Mouse (Mus musculus): ENCODE results near the gene Arhgap27. TPM values are rescaled to one million over a fixed set of nuclear protein-coding genes. Genes with fewer than 3 reads are reported as not detected.

The Arhgap27 gene
- polyA plus RNA-seq, 1 experiment from 2014 or later, result 16.4 TPM

GRCm38 (mm10) chr11:103394604-103395003 is 31.1 kb upstream of the Arhgap27 start:
- Histone ChIP-seq H3K4me2 (replicated peaks; ENCODE audit: low read depth, low read length) (no peak overlapping the region), H3K27ac (ENCODE audit: low read length) (no peak overlapping the region), H3K36me3 (ENCODE audit: control insufficient read depth, insufficient read depth, low read length) (peaks cover 25% of the 10 kb centered on the region), H3K9me3 (ENCODE audit: control insufficient read depth, low read depth, low read length) (no peaks in the 10 kb centered on the region), H3K4me3 (ENCODE audit: low read depth, low read length) (no peak overlapping the region), H3K9ac (replicated peaks; ENCODE audit: low read depth, low read length) (no peak overlapping the region), H3K4me1 (ENCODE audit: control insufficient read depth, insufficient read depth, low read length) (no peaks in the 10 kb centered on the region), H3K27me3 (ENCODE audit: control insufficient read depth, insufficient read depth, low read length) (no peaks in the 10 kb centered on the region)
- 90% methylated on average over 7 of the region's 7 CpGs for WGBS
- no peak for ATAC-seq (ENCODE audit: insufficient number of reproducible peaks, insufficient read depth, low FRiP score, low read depth)

GRCm38 (mm10) chr11:103394025-103394424 is 30.5 kb upstream of the Arhgap27 start:
- no peak overlapping the region for H3K9ac ChIP-seq (replicated peaks; ENCODE audit: low read depth, low read length)
- no peak overlapping the region for H3K4me2 ChIP-seq (replicated peaks; ENCODE audit: low read depth, low read length)
- no peak overlapping the region for H3K27ac ChIP-seq (ENCODE audit: low read length)
- no peaks in the 10 kb centered on the region for H3K4me1 ChIP-seq (ENCODE audit: control insufficient read depth, insufficient read depth, low read length)
- no peaks in the 10 kb centered on the region for H3K9me3 ChIP-seq (ENCODE audit: control insufficient read depth, low read depth, low read length)
- no peak overlapping the region for H3K4me3 ChIP-seq (ENCODE audit: low read depth, low read length)
- WGBS, result 88% methylated on average over 7 of the region's 7 CpGs
- no peaks in the 10 kb centered on the region for H3K27me3 ChIP-seq (ENCODE audit: control insufficient read depth, insufficient read depth, low read length)
- H3K36me3 ChIP-seq (ENCODE audit: control insufficient read depth, insufficient read depth, low read length), result peaks cover 25% of the 10 kb centered on the region
- ATAC-seq (ENCODE audit: insufficient number of reproducible peaks, insufficient read depth, low FRiP score, low read depth), result no peak

GRCm38 (mm10) chr11:103387870-103388526 is 24.5 kb upstream of the Arhgap27 start:
- H3K27ac ChIP-seq (ENCODE audit: low read length), result no peak overlapping the region

GRCm38 (mm10) chr11:103386827-103387226 is 23.3 kb upstream of the Arhgap27 start:
- ATAC-seq (ENCODE audit: insufficient number of reproducible peaks, insufficient read depth, low FRiP score, low read depth), result no peak
- 74% methylated on average over 9 of the region's 9 CpGs for WGBS
- Histone ChIP-seq H3K9ac (replicated peaks; ENCODE audit: low read depth, low read length) (no peak overlapping the region), H3K27me3 (ENCODE audit: control insufficient read depth, insufficient read depth, low read length) (no peaks in the 10 kb centered on the region), H3K4me2 (replicated peaks; ENCODE audit: low read depth, low read length) (no peak overlapping the region), H3K27ac (ENCODE audit: low read length) (no peak overlapping the region), H3K9me3 (ENCODE audit: control insufficient read depth, low read depth, low read length) (no peaks in the 10 kb centered on the region), H3K36me3 (ENCODE audit: control insufficient read depth, insufficient read depth, low read length) (peaks cover 4% of the 10 kb centered on the region), H3K4me1 (ENCODE audit: control insufficient read depth, insufficient read depth, low read length) (peaks cover 5% of the 10 kb centered on the region; the same call in 1 of the 2 replicates), H3K4me3 (ENCODE audit: low read depth, low read length) (no peak overlapping the region)

More at GRCm38 (mm10) chr11:103387870-103388526, 24.5 kb upstream of the Arhgap27 start:
- peaks cover 8% of the 10 kb centered on the region for H3K36me3 ChIP-seq (ENCODE audit: control insufficient read depth, insufficient read depth, low read length)
- no peaks in the 10 kb centered on the region for H3K9me3 ChIP-seq (ENCODE audit: control insufficient read depth, low read depth, low read length)
- peaks cover 5% of the 10 kb centered on the region; the same call in 1 of the 2 replicates for H3K4me1 ChIP-seq (ENCODE audit: control insufficient read depth, insufficient read depth, low read length)
- H3K27me3 ChIP-seq (ENCODE audit: control insufficient read depth, insufficient read depth, low read length), result no peaks in the 10 kb centered on the region
- no peak overlapping the region for H3K4me2 ChIP-seq (replicated peaks; ENCODE audit: low read depth, low read length)
- no peak for ATAC-seq (ENCODE audit: insufficient number of reproducible peaks, insufficient read depth, low FRiP score, low read depth)
- 42% methylated on average over 7 of the region's 7 CpGs for WGBS
- H3K4me3 ChIP-seq (ENCODE audit: low read depth, low read length), result no peak overlapping the region
- H3K9ac ChIP-seq (replicated peaks; ENCODE audit: low read depth, low read length), result no peak overlapping the region

- Histone ChIP-seq H3K9ac (replicated peaks; ENCODE audit: low read depth, low read length) (no peak overlapping the region), H3K9me3 (ENCODE audit: control insufficient read depth, low read depth, low read length) (no peaks in the 10 kb centered on the region), H3K4me2 (replicated peaks; ENCODE audit: low read depth, low read length) (no peak overlapping the region), H3K4me3 (ENCODE audit: low read depth, low read length) (no peak overlapping the region), H3K4me1 (ENCODE audit: control insufficient read depth, insufficient read depth, low read length) (no peaks in the 10 kb centered on the region), H3K27ac (ENCODE audit: low read length) (no peak overlapping the region), H3K36me3 (ENCODE audit: control insufficient read depth, insufficient read depth, low read length) (peaks cover 18% of the 10 kb centered on the region), H3K27me3 (ENCODE audit: control insufficient read depth, insufficient read depth, low read length) (no peaks in the 10 kb centered on the region)
- peak; percentile 72; the same call in 1 of the 2 replicates for ATAC-seq (ENCODE audit: insufficient number of reproducible peaks, insufficient read depth, low FRiP score, low read depth)
- WGBS, result 59% methylated on average over 5 of the region's 5 CpGs
Measured at GRCm38 (mm10) chr11:103381956-103382613, 18.6 kb upstream of the Arhgap27 start.

GRCm38 (mm10) chr11:103381505-103381904 is 18.0 kb upstream of the Arhgap27 start:
- WGBS, result 92% methylated on average over 7 of the region's 7 CpGs
- H3K4me1 ChIP-seq (ENCODE audit: control insufficient read depth, insufficient read depth, low read length), result no peaks in the 10 kb centered on the region
- no peak overlapping the region for H3K27ac ChIP-seq (ENCODE audit: low read length)
- H3K4me3 ChIP-seq (ENCODE audit: low read depth, low read length), result no peak overlapping the region
- no peak overlapping the region for H3K9ac ChIP-seq (replicated peaks; ENCODE audit: low read depth, low read length)
- no peak overlapping the region for H3K4me2 ChIP-seq (replicated peaks; ENCODE audit: low read depth, low read length)
- no peaks in the 10 kb centered on the region for H3K27me3 ChIP-seq (ENCODE audit: control insufficient read depth, insufficient read depth, low read length)
- ATAC-seq (ENCODE audit: insufficient number of reproducible peaks, insufficient read depth, low FRiP score, low read depth), result no peak
- H3K36me3 ChIP-seq (ENCODE audit: control insufficient read depth, insufficient read depth, low read length), result peaks cover 20% of the 10 kb centered on the region
- H3K9me3 ChIP-seq (ENCODE audit: control insufficient read depth, low read depth, low read length), result no peaks in the 10 kb centered on the region

- Histone ChIP-seq H3K27me3 (ENCODE audit: control insufficient read depth, insufficient read depth, low read length) (no peaks in the 10 kb centered on the region), H3K4me1 (ENCODE audit: control insufficient read depth, insufficient read depth, low read length) (no peaks in the 10 kb centered on the region), H3K9ac (replicated peaks; ENCODE audit: low read depth, low read length) (no peak overlapping the region), H3K4me2 (replicated peaks; ENCODE audit: low read depth, low read length) (no peak overlapping the region), H3K27ac (ENCODE audit: low read length) (no peak overlapping the region), H3K36me3 (ENCODE audit: control insufficient read depth, insufficient read depth, low read length) (peaks cover 22% of the 10 kb centered on the region), H3K9me3 (ENCODE audit: control insufficient read depth, low read depth, low read length) (no peaks in the 10 kb centered on the region), H3K4me3 (ENCODE audit: low read depth, low read length) (no peak overlapping the region)
- 87% methylated on average over 5 of the region's 5 CpGs for WGBS
- ATAC-seq (ENCODE audit: insufficient number of reproducible peaks, insufficient read depth, low FRiP score, low read depth), result no peak
Measured at GRCm38 (mm10) chr11:103380460-103380859, 17.0 kb upstream of the Arhgap27 start.

GRCm38 (mm10) chr11:103378341-103378740 is 14.8 kb upstream of the Arhgap27 start:
- 89% methylated on average over 6 of the region's 6 CpGs for WGBS
- no peaks in the 10 kb centered on the region for H3K9me3 ChIP-seq (ENCODE audit: control insufficient read depth, low read depth, low read length)
- H3K27me3 ChIP-seq (ENCODE audit: control insufficient read depth, insufficient read depth, low read length), result no peaks in the 10 kb centered on the region
- no peak for ATAC-seq (ENCODE audit: insufficient number of reproducible peaks, insufficient read depth, low FRiP score, low read depth)
- peaks cover 24% of the 10 kb centered on the region for H3K36me3 ChIP-seq (ENCODE audit: control insufficient read depth, insufficient read depth, low read length)
- H3K9ac ChIP-seq (replicated peaks; ENCODE audit: low read depth, low read length), result no peak overlapping the region
- H3K4me1 ChIP-seq (ENCODE audit: control insufficient read depth, insufficient read depth, low read length), result no peaks in the 10 kb centered on the region
- H3K4me2 ChIP-seq (replicated peaks; ENCODE audit: low read depth, low read length), result no peak overlapping the region
- H3K4me3 ChIP-seq (ENCODE audit: low read depth, low read length), result no peak overlapping the region
- H3K27ac ChIP-seq (ENCODE audit: low read length), result no peak overlapping the region

All from stomach, embryonic 14.5 days (tissue).